Comparison of ENCODE assay signal across 8 mouse cellular contexts in the genomic region with DNA sequence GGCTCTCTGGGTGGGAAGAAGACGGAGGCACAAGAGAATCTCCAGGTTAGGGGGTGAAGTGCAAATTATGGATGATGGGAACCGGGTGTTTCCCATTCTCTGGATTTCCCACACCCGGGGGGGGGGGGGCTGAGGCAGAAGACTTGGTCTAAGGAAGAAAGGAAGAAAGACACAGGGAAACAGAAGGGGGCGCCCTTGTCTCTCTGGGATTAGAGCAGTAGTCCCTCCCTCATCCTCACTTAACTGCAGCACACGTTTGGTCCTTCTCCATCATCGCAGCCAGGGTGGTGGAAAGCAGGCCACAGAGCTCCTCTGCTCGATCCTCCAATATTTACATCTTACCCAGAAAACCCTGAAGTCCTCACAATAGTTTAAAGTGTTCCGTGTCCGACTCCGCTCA. TPM values are rescaled to one million over a fixed set of nuclear protein-coding genes. Genes with fewer than 3 reads are reported as not detected.
DNase-seq lines count a peak whose midpoint lies in the region; ATAC-seq and TF ChIP-seq lines count a peak whose summit lies in the region.

No protein-coding gene starts in this region.

- peak; percentile 60 for DNase-seq in CD4-positive, CD25-positive, alpha-beta regulatory T cell, adult 2 months (ENCODE audit: low read depth, low spot score)
- DNase-seq in adrenal gland, adult 8-10 months: peak; percentile 66
- DNase-seq in embryo, embryonic 11 days: peak; percentile 61
- DNase-seq in heart, adult 8-10 months (ENCODE audit: low spot score): peak; percentile 77
- peak; percentile 75 to 82 for DNase-seq in layer of hippocampus, postnatal 10 days (ENCODE audit: low spot score in 2 of 2)
- peak; percentile 93 for DNase-seq in lung, postnatal 14 days
- peak in 1 of 2 experiments; percentile 63 for DNase-seq in spleen, adult 2 months (ENCODE audit: low read depth in 1 of 2, low spot score in 2 of 2)

- no peak overlapping the region for H3K27ac ChIP-seq in spleen, adult 2 months (ENCODE audit: insufficient read depth, low read length)

- TF ChIP-seq POLR2A in spleen, adult 2 months (IDR thresholded peaks at IDR 0.05; ENCODE audit: low read depth, low read length): no peak

- H3K4me3 ChIP-seq in spleen, adult 2 months (ENCODE audit: extremely low read depth, insufficient read depth, insufficient read length): no peak overlapping the region

- H3K36me3 ChIP-seq in spleen, adult 2 months (ENCODE audit: control insufficient read depth, insufficient read depth, low read length): no peaks in the 10 kb centered on the region

- WGBS in spleen, adult 2 months: 43% methylated on average over 10 of the region's 10 CpGs

- ATAC-seq in CD4-positive, CD25-positive, alpha-beta regulatory T cell, adult 4 months: no peak

- H3K27me3 ChIP-seq in spleen, adult 2 months (ENCODE audit: control insufficient read depth, insufficient read depth, low read length): no peaks in the 10 kb centered on the region

- H3K4me1 ChIP-seq in spleen, adult 2 months (ENCODE audit: control insufficient read depth, insufficient read depth, insufficient read length): peaks cover 3% of the 10 kb centered on the region; the same call in 1 of the 2 replicates

- 0 out of 2 replicates have a peak, but pooled peaks have one; percentile 2 for TF ChIP-seq CTCF in spleen, adult 2 months (IDR thresholded peaks at IDR 0.05; ENCODE audit: extremely low read depth, insufficient read depth, insufficient read length, insufficient replicate concordance)

RNA-seq across cellular contexts. Expression of a gene that starts 46.8 kb away (rescaled TPM):
- 100 to 1,000 TPM in 1 of 2 experiments, 10 to 100 TPM in 1; 57.3 to 118 TPM for polyA plus RNA-seq in CD4-positive, CD25-positive, alpha-beta regulatory T cell, adult 4 months (2017; shearing (Covaris generic))
- 100 to 1,000 TPM in 2 of 4 experiments, 10 to 100 TPM in 2; 96.5 to 124 (median 111) TPM for total RNA-seq in adrenal gland, adult 8-10 months (2022)
- 100 to 1,000 TPM in 2 of 4 experiments, 10 to 100 TPM in 2; 97.9 to 120 (median 104) TPM for total RNA-seq in heart, adult 8-10 months (2022)
- total RNA-seq in layer of hippocampus, postnatal 10 days (2021): 10 to 100 TPM; 73.9 to 83.3 TPM
- 10.3 and 12.6 TPM in 2 replicates for polyA plus RNA-seq in spleen, adult 2 months (2012; rRNA removed)
